Mouse (Mus musculus): ENCODE results near the gene Slc16a5. TPM values are rescaled to one million over a fixed set of nuclear protein-coding genes. Genes with fewer than 3 reads are reported as not detected.

Slc16a5 gene
- polyA plus RNA-seq, 1 experiment from 2014 or later: 0.36 TPM

- no peaks in the 10 kb centered on the region for H3K27me3 ChIP-seq
- no peak overlapping the region for H3K27ac ChIP-seq (replicated peaks)
- H3K36me3 ChIP-seq: peaks cover 50% of the 10 kb centered on the region
- no peaks in the 10 kb centered on the region for H3K9me3 ChIP-seq (replicated peaks)
- ATAC-seq (ENCODE audit: insufficient number of reproducible peaks, low FRiP score, low TSS enrichment, low read depth): no peak
- 80% methylated on average over 6 of the region's 6 CpGs for WGBS
- no peak overlapping the region for H3K9ac ChIP-seq
- H3K4me2 ChIP-seq (replicated peaks): no peak overlapping the region
- peaks cover 15% of the 10 kb centered on the region for H3K4me1 ChIP-seq
- no peak overlapping the region for H3K4me3 ChIP-seq (replicated peaks)
These were observed 31.7 kb upstream of the Slc16a5 start for GRCm38 (mm10) chr11:115430561-115430960.

DNA sequence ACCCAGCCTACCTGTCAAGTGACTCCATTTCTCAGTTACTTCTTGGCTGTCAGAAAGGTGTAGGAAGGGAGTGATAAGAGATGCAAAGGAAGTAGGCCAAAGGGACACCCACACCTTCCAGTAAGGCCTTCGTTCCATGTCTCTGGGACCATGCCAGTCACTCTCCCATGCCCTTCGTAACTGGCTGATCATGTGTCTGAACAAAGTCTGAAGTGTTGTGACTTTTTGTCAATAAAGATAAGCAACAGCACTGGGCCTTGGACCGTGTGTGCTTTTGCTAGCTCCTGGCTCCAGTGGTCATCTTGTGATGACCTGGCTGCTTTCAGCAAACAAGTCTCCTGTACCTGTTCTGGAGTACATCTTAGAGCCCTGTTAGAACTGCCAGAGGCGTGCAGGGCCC is 29.5 kb upstream of the Slc16a5 start:
- H3K9ac ChIP-seq: no peak overlapping the region
- H3K9me3 ChIP-seq (replicated peaks): no peaks in the 10 kb centered on the region
- H3K36me3 ChIP-seq: peaks cover 39% of the 10 kb centered on the region
- WGBS: 79% methylated on average over 4 of the region's 4 CpGs
- H3K4me1 ChIP-seq: peaks cover 17% of the 10 kb centered on the region
- no peaks in the 10 kb centered on the region for H3K27me3 ChIP-seq
- no peak for ATAC-seq (ENCODE audit: insufficient number of reproducible peaks, low FRiP score, low TSS enrichment, low read depth)
- no peak overlapping the region for H3K4me2 ChIP-seq (replicated peaks)
- no peak overlapping the region for H3K27ac ChIP-seq (replicated peaks)
- no peak overlapping the region for H3K4me3 ChIP-seq (replicated peaks)

- Histone ChIP-seq H3K4me2 (replicated peaks) (no peak overlapping the region), H3K4me3 (replicated peaks) (no peak overlapping the region), H3K27me3 (no peaks in the 10 kb centered on the region), H3K9ac (no peak overlapping the region), H3K27ac (replicated peaks) (no peak overlapping the region), H3K9me3 (replicated peaks) (no peaks in the 10 kb centered on the region), H3K36me3 (peaks cover 39% of the 10 kb centered on the region), H3K4me1 (peaks cover 14% of the 10 kb centered on the region)
- 81% methylated on average over 6 of the region's 6 CpGs for WGBS
- no peak for ATAC-seq (ENCODE audit: insufficient number of reproducible peaks, low FRiP score, low TSS enrichment, low read depth)
These were observed 28.9 kb upstream of the Slc16a5 start for GRCm38 (mm10) chr11:115433342-115433741.

DNA sequence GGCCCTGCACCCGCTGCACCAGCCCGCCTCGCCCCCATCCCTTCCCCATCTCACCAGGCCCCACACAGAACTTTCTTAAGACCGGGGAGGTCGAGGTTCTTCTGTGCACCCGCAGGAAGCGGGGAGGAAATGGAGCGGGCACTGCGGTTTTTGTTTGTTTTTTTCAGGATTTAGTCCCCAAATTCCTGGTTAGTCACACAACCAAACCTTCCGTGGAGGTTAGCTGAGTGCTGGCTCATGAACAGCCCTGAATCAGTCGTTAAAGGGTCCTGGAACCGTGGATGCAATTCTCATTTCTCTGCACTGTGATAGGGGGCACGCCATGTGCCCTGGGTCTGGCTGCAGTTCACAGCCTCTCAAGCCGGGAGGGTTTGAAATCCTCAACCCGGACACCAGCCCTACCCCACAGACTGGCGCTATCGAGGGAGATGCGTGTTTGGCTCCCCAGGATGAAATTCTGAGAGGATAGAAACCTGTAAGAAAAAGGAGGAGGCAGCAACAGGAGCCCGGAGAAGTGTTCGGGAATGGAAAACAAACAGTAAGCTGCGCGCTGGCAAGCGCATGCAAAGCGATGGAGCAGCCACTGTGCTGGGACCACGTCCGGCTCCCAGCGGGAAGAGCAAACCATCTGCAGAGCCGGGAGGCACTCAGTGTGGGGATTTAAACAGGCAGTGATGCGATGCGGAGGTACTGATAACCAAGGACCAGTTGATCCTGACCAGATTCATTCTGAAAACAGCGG is 26.5 kb upstream of the Slc16a5 start:
- Histone ChIP-seq H3K4me2 (replicated peaks) (peak overlapping the region; percentile 57), H3K9me3 (replicated peaks) (no peaks in the 10 kb centered on the region), H3K4me3 (replicated peaks) (peak overlapping the region; percentile 32), H3K27me3 (no peaks in the 10 kb centered on the region), H3K36me3 (peaks cover 22% of the 10 kb centered on the region), H3K27ac (replicated peaks) (no peak overlapping the region), H3K9ac (peak overlapping the region; percentile 15; the same call in 1 of the 2 replicates), H3K4me1 (peaks cover 14% of the 10 kb centered on the region)
- ATAC-seq (ENCODE audit: insufficient number of reproducible peaks, low FRiP score, low TSS enrichment, low read depth): no peak
- WGBS: 4% methylated on average over 31 of the region's 31 CpGs

DNA sequence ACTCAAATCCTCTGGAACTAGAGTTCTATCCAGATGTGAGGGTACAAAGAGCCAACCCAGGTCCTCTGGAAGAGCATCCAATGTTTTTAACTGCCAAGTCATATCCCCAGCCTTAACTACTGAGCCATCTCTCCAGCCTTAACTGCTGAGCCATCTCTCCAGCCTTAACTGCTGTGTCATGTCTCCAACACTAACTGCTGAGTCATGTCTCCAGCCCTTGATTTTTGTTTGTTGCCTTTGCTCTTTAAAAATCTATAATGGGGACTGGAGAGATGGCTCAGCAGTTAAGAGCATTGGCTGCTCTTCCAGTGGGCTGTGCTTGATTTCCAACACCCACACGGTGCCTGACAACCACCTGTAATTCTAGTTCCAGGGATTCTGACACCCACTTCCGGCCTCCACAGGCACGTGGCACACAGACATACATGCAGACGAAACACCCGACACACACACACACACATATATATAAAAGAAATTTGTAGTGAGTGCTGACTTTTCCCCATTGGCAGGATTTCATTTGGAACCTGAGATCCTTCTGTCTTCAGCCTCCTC is 24.6 kb upstream of the Slc16a5 start:
- Histone ChIP-seq H3K9me3 (replicated peaks) (no peaks in the 10 kb centered on the region), H3K9ac (no peak overlapping the region), H3K4me1 (peaks cover 20% of the 10 kb centered on the region), H3K27me3 (no peaks in the 10 kb centered on the region), H3K36me3 (peaks cover 4% of the 10 kb centered on the region; the same call in 1 of the 2 replicates), H3K4me2 (replicated peaks) (no peak overlapping the region), H3K27ac (replicated peaks) (no peak overlapping the region), H3K4me3 (replicated peaks) (no peak overlapping the region)
- ATAC-seq (ENCODE audit: insufficient number of reproducible peaks, low FRiP score, low TSS enrichment, low read depth): no peak
- WGBS: 63% methylated on average over 5 of the region's 5 CpGs

- Histone ChIP-seq H3K27ac (replicated peaks) (no peak overlapping the region), H3K9ac (no peak overlapping the region), H3K4me2 (replicated peaks) (no peak overlapping the region), H3K4me3 (replicated peaks) (no peak overlapping the region), H3K9me3 (replicated peaks) (no peaks in the 10 kb centered on the region), H3K4me1 (peaks cover 20% of the 10 kb centered on the region), H3K36me3 (no peaks in the 10 kb centered on the region), H3K27me3 (no peaks in the 10 kb centered on the region)
- WGBS: 83% methylated on average over 3 of the region's 3 CpGs
- no peak for ATAC-seq (ENCODE audit: insufficient number of reproducible peaks, low FRiP score, low TSS enrichment, low read depth)
These were observed 22.9 kb upstream of the Slc16a5 start for GRCm38 (mm10) chr11:115439326-115439725.

DNA sequence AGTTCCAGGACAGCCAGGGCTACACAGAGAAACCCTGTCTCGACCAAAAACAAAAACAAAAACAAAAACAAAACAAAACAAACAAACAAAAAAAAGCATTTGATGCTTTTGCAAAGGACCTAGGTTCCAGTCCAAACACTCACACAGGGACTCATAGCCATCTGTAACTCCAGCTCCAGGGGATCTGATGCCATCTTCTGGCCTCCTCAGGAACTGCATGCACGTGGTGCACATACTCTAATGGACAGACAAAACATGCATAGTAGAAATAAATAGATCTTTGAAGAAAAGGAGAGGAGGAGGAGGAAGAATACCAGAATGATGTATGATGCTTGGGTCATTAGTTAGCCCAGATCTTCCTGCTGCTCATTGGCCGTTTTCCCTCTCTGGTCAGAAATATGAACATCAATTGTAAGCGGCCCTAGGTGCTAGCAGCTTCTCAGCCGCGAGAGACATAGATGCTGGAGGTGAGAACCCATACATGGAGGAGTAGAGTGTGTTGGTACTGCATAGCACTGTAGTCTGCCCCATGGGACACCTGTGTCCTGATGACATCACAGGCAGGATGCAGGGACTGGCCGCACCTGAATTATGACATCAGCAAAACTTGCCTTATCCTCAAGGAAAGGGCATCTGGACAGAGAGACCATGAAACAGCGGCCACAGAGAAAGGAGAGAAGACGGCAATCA is 22.2 kb upstream of the Slc16a5 start, which contains the start of gene Trim80:
Trim80 (plus strand) TSS at position 640 of the 690 bp plus-strand sequence.
- no peak for ATAC-seq (ENCODE audit: insufficient number of reproducible peaks, low FRiP score, low TSS enrichment, low read depth)
- Histone ChIP-seq H3K36me3 (no peaks in the 10 kb centered on the region), H3K4me3 (replicated peaks) (no peak within 1 kb of the TSS), H3K27me3 (no peaks in the 10 kb centered on the region), H3K27ac (replicated peaks) (no peak within 1 kb of the TSS), H3K9ac (no peak within 1 kb of the TSS), H3K4me1 (peaks cover 20% of the 10 kb centered on the region), H3K9me3 (replicated peaks) (no peaks in the 10 kb centered on the region), H3K4me2 (replicated peaks) (no peak within 1 kb of the TSS)
- 93% methylated on average over 9 of the region's 9 CpGs for WGBS

DNA sequence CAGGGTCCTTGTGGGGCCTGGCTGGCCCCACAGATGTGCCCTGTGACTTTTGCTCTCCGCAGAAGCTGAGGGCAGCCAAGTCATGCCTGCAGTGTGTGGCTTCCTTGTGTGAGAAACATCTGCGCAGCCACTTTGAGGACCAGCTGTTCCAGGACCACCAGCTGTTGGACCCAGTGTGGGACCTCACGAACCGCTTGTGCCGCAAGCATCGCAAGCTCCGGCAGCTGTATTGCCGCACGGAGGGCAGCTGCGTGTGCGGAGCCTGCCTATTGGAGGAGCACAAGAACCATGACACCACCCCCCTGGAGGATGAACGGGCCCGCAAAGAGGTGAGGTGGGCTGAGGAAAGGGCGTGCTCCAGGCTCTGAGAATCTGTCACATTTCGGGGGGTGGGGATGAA is 20.9 kb upstream of the Slc16a5 start:
- H3K27me3 ChIP-seq: no peaks in the 10 kb centered on the region
- no peak overlapping the region for H3K4me2 ChIP-seq (replicated peaks)
- H3K27ac ChIP-seq (replicated peaks): no peak overlapping the region
- ATAC-seq (ENCODE audit: insufficient number of reproducible peaks, low FRiP score, low TSS enrichment, low read depth): 0 out of 2 replicates have a peak, but pooled peaks have one; percentile 29
- H3K9ac ChIP-seq: no peak overlapping the region
- no peak overlapping the region for H3K4me3 ChIP-seq (replicated peaks)
- H3K9me3 ChIP-seq (replicated peaks): no peaks in the 10 kb centered on the region
- peaks cover 6% of the 10 kb centered on the region for H3K4me1 ChIP-seq
- no peaks in the 10 kb centered on the region for H3K36me3 ChIP-seq
- 42% methylated on average over 15 of the region's 15 CpGs for WGBS

- WGBS: 58% methylated on average over 3 of the region's 3 CpGs
- Histone ChIP-seq H3K4me2 (replicated peaks) (no peak overlapping the region), H3K9ac (no peak overlapping the region), H3K4me1 (no peaks in the 10 kb centered on the region), H3K36me3 (no peaks in the 10 kb centered on the region), H3K9me3 (replicated peaks) (no peaks in the 10 kb centered on the region), H3K27ac (replicated peaks) (no peak overlapping the region), H3K4me3 (replicated peaks) (no peak overlapping the region), H3K27me3 (no peaks in the 10 kb centered on the region)
- ATAC-seq (ENCODE audit: insufficient number of reproducible peaks, low FRiP score, low TSS enrichment, low read depth): no peak
These were observed 15.4 kb upstream of the Slc16a5 start for GRCm38 (mm10) chr11:115446906-115447305.

GRCm38 (mm10) chr11:115447321-115447885 is 14.9 kb upstream of the Slc16a5 start:
- no peaks in the 10 kb centered on the region for H3K4me1 ChIP-seq
- WGBS: 81% methylated on average over 11 of the region's 11 CpGs
- H3K9ac ChIP-seq: no peak overlapping the region
- no peaks in the 10 kb centered on the region for H3K9me3 ChIP-seq (replicated peaks)
- no peaks in the 10 kb centered on the region for H3K27me3 ChIP-seq
- H3K4me2 ChIP-seq (replicated peaks): no peak overlapping the region
- H3K27ac ChIP-seq (replicated peaks): no peak overlapping the region
- no peaks in the 10 kb centered on the region for H3K36me3 ChIP-seq
- ATAC-seq (ENCODE audit: insufficient number of reproducible peaks, low FRiP score, low TSS enrichment, low read depth): 0 out of 2 replicates have a peak, but pooled peaks have one; percentile 40
- no peak overlapping the region for H3K4me3 ChIP-seq (replicated peaks)

DNA sequence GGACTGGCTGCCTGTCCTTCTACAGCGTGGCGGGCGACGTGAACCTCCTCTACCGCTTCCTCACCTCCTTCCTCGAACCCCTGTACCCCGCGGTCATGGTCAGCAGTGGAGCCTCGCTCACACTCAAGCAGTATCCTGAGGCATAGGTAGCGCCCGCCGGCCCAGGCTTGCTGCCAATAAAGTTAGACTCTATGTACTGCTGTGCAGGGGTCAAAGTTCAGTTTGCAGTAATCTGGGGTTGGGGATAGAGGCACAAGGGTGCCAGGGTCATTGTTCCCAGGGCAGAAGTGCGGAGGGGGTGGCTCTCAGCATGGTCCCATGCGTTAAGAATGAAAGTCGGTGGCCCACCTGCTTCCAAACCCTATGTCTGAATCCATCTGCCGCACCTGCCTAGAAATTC is 14.2 kb upstream of the Slc16a5 start:
- no peaks in the 10 kb centered on the region for H3K27me3 ChIP-seq
- H3K9ac ChIP-seq: no peak overlapping the region
- 0 out of 2 replicates have a peak, but pooled peaks have one; percentile 18 for ATAC-seq (ENCODE audit: insufficient number of reproducible peaks, low FRiP score, low TSS enrichment, low read depth)
- no peak overlapping the region for H3K27ac ChIP-seq (replicated peaks)
- 87% methylated on average over 16 of the region's 16 CpGs for WGBS
- no peak overlapping the region for H3K4me2 ChIP-seq (replicated peaks)
- H3K9me3 ChIP-seq (replicated peaks): no peaks in the 10 kb centered on the region
- H3K4me3 ChIP-seq (replicated peaks): no peak overlapping the region
- H3K4me1 ChIP-seq: no peaks in the 10 kb centered on the region
- H3K36me3 ChIP-seq: no peaks in the 10 kb centered on the region
